Mouse (Mus musculus): ENCODE data around the gene Plcd3. TPM values are rescaled to one million over a fixed set of nuclear protein-coding genes. Genes with fewer than 3 reads are reported as not detected.

Gene Plcd3
- polyA plus RNA-seq, 1 experiment: 36.8 TPM

DNA sequence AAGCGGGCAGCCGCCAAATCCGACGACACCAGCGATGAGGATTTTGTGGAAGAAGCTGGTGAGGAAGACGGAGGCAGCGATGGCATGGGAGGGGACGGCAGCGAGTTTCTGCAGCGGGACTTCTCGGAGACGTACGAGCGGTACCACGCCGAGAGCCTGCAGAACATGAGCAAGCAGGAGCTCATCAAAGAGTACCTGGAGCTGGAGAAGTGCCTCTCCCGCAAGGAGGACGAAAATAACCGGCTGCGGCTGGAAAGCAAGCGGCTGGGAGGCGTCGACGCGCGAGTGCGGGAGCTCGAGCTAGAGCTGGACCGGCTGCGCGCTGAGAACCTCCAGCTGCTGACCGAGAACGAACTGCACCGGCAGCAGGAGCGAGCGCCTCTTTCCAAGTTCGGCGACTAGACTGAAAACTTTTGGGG lies 16.1 kb upstream of the Plcd3 start:
- DNase-seq (ENCODE audit: low spot score): peak; percentile 58

DNA sequence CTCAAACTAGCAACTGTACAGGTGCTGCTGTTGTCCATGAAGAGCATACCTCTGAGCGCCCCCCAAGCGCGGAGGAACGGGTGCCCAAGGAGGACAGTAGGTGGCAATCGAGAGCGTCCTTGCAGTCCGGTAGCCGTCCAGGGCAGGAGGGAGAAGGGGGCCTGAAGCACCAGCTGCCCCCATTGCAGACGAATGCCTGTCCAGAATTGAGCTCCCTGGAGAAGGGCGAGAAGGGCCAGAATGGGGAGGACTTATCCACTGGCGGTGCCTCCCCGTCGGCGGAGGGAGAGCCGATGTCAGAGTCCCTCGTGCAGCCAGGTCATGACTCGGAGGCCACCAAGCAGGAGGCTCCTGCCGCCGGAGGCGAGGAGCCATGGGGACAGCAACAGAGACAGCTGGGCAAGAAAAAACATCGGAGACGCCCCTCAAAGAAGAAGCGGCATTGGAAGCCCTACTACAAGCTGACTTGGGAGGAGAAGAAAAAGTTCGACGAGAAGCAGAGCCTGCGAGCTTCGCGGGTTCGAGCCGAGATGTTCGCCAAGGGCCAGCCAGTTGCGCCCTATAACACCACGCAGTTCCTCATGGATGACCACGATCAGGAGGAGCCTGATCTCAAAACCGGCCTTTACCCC lies 15.6 kb upstream of the Plcd3 start:
- DNase-seq (ENCODE audit: low spot score): peak; percentile 68

DNA sequence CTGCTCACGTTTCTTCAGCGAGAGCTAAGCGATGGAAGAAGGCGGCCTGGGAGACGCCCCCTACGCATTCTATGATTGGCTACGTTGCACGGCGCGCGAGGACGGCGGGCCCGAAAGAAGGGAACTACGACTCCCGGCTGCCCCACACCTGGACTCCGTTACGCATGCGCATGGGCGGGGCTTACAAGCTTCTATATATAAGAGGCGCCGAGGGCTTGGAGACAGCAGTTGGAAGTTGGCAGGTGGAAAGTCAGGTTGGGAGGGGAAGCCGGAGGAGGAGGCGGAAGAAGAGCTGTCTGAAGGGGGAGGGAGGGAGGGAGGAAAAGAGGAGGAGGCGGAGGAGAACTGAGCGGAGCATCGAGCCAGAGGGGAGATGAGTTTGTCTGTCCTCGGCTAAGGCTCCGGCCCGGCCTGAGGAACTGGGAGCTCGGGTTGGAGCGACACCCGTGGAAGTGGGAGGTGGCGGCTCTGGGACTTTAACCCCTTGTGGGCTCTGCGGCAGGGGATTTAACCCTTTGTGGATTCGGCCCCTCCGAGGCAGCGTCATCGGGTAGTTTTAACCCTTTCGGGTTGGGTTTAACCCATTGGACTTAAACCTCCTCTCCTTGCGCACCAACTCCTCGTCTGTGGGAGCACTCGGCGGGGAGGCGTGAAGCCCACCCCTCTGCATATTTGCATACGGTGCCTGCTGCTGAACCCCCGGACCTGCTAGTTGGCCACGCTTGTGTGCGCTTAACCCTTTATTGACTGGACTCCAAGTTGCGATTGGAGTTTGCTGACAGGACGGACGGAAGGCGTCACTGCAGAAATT lies 14.8 kb upstream of the Plcd3 start, which contains the start of gene Hexim1:
Gene Hexim1, plus strand, starts transcription at position 224 of the 811 bp plus-strand sequence.
- DNase-seq (ENCODE audit: low spot score): peak; percentile 99

GRCm38 (mm10) chr11:103115163-103116007 lies 13.9 kb upstream of the Plcd3 start:
- peak; percentile 75 for DNase-seq (ENCODE audit: low spot score)

GRCm38 (mm10) chr11:103114270-103114943 lies 12.9 kb upstream of the Plcd3 start:
- DNase-seq (ENCODE audit: low spot score): no peak

DNA sequence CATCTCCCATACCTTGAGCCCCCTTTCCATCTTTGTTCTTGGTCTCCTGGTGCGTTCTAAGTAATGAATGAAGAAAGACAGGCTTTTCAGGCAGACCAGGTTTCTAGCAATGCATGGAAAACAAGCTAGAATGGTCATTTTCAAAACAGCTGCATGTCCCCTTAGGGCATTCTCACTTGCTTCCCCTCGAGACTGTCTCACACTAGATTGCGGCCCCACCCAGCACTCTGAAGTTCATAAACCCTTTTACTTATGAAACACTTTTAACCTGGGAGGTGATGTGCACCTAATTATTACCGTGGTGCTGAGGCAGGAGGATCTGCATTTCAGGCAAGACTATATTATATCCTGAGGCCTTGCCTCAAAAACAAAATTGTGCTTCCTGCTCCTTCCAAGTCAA lies 12.3 kb upstream of the Plcd3 start:
- DNase-seq (ENCODE audit: low spot score): no peak

GRCm38 (mm10) chr11:103113005-103113404 lies 11.5 kb upstream of the Plcd3 start:
- DNase-seq (ENCODE audit: low spot score): no peak

- no peak for DNase-seq (ENCODE audit: low spot score)
Observed at GRCm38 (mm10) chr11:103112552-103112912, 11.1 kb upstream of the Plcd3 start.

GRCm38 (mm10) chr11:103111881-103112551 lies 10.6 kb upstream of the Plcd3 start:
- DNase-seq (ENCODE audit: low spot score): peak; percentile 75

DNA sequence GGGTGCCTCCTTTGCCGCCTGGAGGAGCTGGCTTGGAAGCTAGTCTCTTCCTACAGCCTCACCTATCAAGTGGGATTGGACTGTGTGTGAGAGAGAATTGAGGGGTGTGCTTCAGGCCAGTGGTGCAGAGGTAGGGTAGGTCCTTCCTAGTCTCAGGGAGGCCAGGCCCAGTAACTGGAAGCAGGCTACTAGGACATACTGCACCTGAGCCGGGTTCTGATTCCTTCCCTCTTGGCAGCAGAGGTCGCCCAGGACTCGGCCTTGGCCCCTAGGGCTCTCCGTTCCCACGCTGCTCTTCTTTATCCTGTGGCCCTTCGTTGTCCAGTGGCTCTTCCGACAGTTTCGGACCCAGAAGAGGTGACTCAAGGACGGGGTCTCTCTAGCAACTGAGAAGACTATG lies 9.8 kb upstream of the Plcd3 start:
- no peak for DNase-seq (ENCODE audit: low spot score)

- no peak for DNase-seq (ENCODE audit: low spot score)
Observed at GRCm38 (mm10) chr11:103106386-103106785, 4.9 kb upstream of the Plcd3 start.

DNA sequence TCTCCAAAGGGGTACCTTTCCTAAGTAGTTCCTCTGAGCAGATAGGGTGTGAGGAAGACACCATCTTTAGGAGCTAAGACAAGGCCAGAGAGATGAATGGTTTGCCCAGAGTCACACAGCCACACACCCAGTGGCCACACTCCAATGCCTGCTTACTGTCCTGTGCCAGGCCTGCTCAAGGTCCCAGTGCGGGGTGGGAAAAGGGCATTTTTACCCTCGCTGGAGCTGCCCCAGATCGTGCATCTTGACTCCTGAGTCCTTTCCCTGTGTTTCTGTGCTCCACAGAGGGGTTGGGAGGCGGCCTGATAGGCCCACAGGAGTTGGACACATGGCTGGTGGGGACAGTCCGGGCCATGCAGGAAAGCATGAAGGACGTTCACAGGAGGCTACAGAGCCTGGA lies 4.4 kb upstream of the Plcd3 start:
- DNase-seq (ENCODE audit: low spot score): no peak

DNA sequence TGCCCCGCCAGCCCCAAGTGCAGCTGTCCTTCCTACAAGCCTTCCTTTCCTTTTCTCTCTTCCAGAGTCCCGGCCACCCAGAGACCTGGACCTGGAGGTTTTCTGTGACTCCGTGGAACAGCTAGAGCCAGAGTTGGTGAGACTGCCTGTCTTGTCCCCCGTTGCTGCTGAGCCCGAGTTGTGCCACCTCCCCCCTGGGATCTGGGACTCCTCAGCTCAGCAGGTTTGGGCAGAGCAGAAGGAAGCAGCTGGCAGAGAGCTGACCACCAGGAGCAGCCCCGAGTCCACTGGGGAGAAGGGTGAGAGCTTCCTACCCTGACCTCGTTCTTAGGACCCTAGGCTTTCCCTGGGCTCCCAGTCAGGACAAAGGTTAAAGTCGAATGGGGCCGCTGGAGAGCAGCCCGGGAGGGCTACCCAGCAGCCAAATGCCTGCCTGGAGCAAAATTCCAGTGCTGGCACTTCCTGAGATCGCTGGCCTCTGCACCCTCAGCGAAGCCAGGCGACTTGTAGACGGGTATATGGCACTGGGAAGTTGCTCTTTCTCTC lies 3.8 kb upstream of the Plcd3 start:
- DNase-seq (ENCODE audit: low spot score): no peak

- no peak for DNase-seq (ENCODE audit: low spot score)
Observed at GRCm38 (mm10) chr11:103104469-103104868, 3.0 kb upstream of the Plcd3 start.

GRCm38 (mm10) chr11:103103621-103104020 lies 2.2 kb upstream of the Plcd3 start:
- no peak for DNase-seq (ENCODE audit: low spot score)

DNA sequence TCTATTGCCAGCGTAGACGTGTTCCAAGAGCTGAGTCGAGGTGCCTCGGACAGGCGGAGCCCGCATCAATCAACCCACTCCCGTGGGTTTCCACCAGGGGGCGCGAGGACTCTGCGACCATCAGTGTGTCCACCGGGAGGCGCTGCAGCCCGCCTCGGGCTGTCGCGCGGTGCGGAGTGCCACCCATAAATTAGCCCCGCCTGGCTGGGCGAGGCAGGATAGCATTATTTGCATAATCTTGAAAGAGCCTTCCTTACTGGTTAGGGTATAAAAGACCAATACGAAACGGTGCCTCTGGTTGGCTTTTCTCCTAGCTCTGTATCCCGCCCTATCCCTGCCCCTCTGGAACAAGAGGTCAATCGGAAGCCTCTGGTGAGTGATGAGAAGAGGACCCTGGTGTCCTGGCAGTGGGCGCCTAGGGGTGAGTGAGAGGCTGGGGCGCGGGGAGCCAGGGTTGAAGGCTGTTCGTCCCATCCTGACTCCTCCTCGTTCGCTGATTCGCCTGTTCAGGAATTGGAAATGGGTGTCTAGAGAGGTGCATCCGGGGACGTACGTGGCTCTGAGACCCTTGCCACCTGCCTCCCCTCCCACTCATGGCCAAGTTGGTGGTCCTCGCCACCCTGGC lies 1.4 kb upstream of the Plcd3 start:
- DNase-seq (ENCODE audit: low spot score): peak; percentile 100

DNA sequence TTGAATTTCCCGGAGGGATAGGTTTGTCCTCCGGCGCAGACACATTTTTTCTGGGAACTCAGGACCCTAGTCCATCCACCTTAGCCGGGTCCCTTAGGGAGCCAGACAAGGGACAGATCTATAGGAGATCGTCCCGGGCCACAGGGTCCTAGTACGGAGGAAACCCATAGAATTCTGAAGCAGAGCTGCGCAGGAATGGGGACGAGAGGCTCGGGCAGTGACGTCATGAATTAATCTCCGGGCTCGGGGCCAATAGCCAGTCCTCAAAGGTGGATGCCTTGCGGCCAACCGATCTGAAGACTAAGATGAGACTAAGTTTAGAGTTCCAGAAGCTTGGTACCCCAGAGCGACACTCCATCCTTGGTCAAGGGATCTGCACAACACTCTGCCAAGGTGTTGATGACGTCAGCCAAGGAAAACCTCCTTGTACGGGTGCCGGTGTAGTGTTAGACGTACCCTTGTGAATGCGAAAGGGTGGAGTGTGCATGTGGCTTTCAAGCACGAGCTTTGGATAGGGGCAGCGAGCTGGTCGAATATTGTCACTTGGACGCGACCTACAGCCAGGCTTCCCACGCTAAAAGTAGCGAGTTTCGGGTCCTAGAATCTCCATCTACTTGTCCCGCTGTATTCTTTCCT lies 526 bp upstream of the Plcd3 start:
- peak; percentile 68 for DNase-seq (ENCODE audit: low spot score)

DNA sequence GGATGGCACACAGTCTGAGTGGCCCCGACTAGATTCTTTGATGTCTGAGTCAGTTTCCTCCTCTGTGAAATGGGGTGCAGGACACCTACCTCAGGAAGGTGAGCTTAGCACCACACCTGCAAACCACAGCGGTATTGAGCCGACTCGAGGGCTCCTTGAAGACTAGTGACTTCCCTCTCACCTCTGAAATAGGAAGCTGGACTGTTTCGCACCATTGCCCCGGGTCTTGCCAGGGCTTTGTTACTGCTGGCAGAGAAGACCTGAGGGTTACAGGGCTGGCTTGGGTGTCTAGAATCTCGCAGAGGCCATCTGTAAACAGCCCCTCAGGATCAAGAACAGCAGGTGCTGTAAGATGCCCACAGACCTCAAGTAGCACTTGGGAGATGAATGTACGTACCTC lies 1.1 kb downstream of the Plcd3 start:
- DNase-seq (ENCODE audit: low spot score): no peak

GRCm38 (mm10) chr11:103099352-103099940 lies 2.0 kb downstream of the Plcd3 start:
- DNase-seq (ENCODE audit: low spot score): no peak

Measured in urinary bladder, adult 2 months (tissue).